In the genomic region with DNA sequence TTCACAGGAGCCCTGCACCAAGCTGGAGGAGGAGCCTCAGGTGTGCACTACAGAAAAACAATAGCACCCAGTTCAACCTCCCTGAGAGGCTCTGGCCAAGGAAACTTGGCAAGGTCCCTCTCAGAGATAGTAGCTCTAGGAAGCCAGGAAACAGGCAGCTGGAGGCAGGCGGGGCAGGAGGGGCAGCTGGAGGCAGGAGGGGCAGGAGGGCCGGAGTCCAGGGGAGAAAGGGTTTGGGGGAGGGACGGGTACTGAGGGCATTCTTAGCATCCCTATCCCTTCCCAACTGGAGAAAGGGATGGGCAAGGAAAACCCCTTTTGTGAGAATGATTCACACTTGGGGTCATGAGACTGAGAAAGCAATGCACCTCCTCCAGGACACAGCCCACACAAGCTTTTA, we compare ENCODE assay signal across 16 mouse cellular contexts. TPM values are rescaled to one million over a fixed set of nuclear protein-coding genes. Genes with fewer than 3 reads are reported as not detected.
DNase-seq lines count a peak whose midpoint lies in the region; ATAC-seq and TF ChIP-seq lines count a peak whose summit lies in the region.
"Had no signal": no experiment of that assay in that cellular context is flagged by ENCODE, and none has a peak within 500 bp of the region (broad histone marks: within the 10 kb centered on the region; RNA-seq: fewer than 3 reads in every experiment).

No protein-coding gene starts in this region.

- TF ChIP-seq POLR2A in liver, adult 2 months (IDR thresholded peaks at IDR 0.05; ENCODE audit: extremely low read depth, insufficient read depth, low read length) = no peak

- 12% methylated on average over 3 of the region's 3 CpGs for WGBS in liver, adult 2 months
- 31% methylated on average over 3 of the region's 3 CpGs for WGBS in liver, embryonic 12.5 days (ENCODE audit: insufficient replicate concordance)
- WGBS in intestine, embryonic 14.5 days = 6% methylated on average over 3 of the region's 3 CpGs

- no peaks in the 10 kb centered on the region for H3K27me3 ChIP-seq in liver, adult 2 months (ENCODE audit: control insufficient read depth, insufficient read depth, low read length)
- peaks cover 63% of the 10 kb centered on the region for H3K27me3 ChIP-seq in liver, embryonic 12.5 days (replicated peaks)
- no peaks in the 10 kb centered on the region for H3K27me3 ChIP-seq in intestine, embryonic 14.5 days (replicated peaks; ENCODE audit: control insufficient read depth, insufficient read depth, low read length)
- H3K27me3 ChIP-seq: forebrain, embryonic 15.5 days; hindbrain, embryonic 15.5 days had no signal

- H3K4me2 ChIP-seq in liver, embryonic 12.5 days = no peak overlapping the region
- H3K4me2 ChIP-seq in intestine, embryonic 14.5 days (ENCODE audit: low read length) = no peak overlapping the region; the same call in 1 of the 2 replicates
- H3K4me2 ChIP-seq: forebrain, embryonic 15.5 days; hindbrain, embryonic 15.5 days; lung, embryonic 14.5 days; midbrain, embryonic 12.5 days had no signal

- DNase-seq in liver, adult 2 months (ENCODE audit: extremely low read depth, low read depth, low spot score) = peak; percentile 62
- DNase-seq in 3T3-L1 (ENCODE audit: low read depth, low spot score) = peak; percentile 84
- no peak for DNase-seq in intestine, embryonic 14.5 days (ENCODE audit: low spot score)
- peak; percentile 41 for DNase-seq in lung, postnatal 36 days
- DNase-seq in adrenal gland, postnatal 36 days = no peak
- no peak for DNase-seq in gastrocnemius, postnatal 4 days (ENCODE audit: low spot score in 2 of 2)
- DNase-seq: cerebellum, postnatal 14 days; gastrocnemius, adult 2 months; lung, embryonic 14.5 days; right cerebral cortex, postnatal 14 days had no signal

- peaks cover 15% of the 10 kb centered on the region for H3K36me3 ChIP-seq in liver, adult 2 months (ENCODE audit: control insufficient read depth, insufficient read depth, low read length)
- H3K36me3 ChIP-seq in liver, embryonic 12.5 days = no peaks in the 10 kb centered on the region
- no peaks in the 10 kb centered on the region for H3K36me3 ChIP-seq in intestine, embryonic 14.5 days (ENCODE audit: control insufficient read depth, insufficient read depth, low read length)
- H3K36me3 ChIP-seq: forebrain, embryonic 15.5 days; midbrain, embryonic 12.5 days had no signal

- H3K4me3 ChIP-seq in liver, adult 2 months (ENCODE audit: insufficient read depth, low read depth, low read length) = no peak overlapping the region
- no peak overlapping the region for H3K4me3 ChIP-seq in liver, embryonic 12.5 days
- H3K4me3 ChIP-seq in intestine, embryonic 14.5 days (ENCODE audit: low read depth, low read length) = no peak overlapping the region
- H3K4me3 ChIP-seq: forebrain, embryonic 15.5 days; gastrocnemius, adult 2 months; hindbrain, embryonic 15.5 days; layer of hippocampus, adult 2 months; midbrain, embryonic 12.5 days had no signal

- H3K9me3 ChIP-seq in liver, embryonic 12.5 days (replicated peaks) = no peaks in the 10 kb centered on the region
- no peaks in the 10 kb centered on the region for H3K9me3 ChIP-seq in intestine, embryonic 14.5 days (ENCODE audit: control insufficient read depth, low read length)
- H3K9me3 ChIP-seq: forebrain, embryonic 15.5 days; hindbrain, embryonic 15.5 days; midbrain, embryonic 12.5 days had no signal

- no peak for TF ChIP-seq CTCF in liver, adult 2 months (IDR thresholded peaks at IDR 0.05; ENCODE audit: low read depth, low read length)

- peaks cover 20% of the 10 kb centered on the region for H3K4me1 ChIP-seq in liver, adult 2 months (ENCODE audit: control insufficient read depth, insufficient read depth, low read length)
- H3K4me1 ChIP-seq in liver, embryonic 12.5 days = peaks cover 8% of the 10 kb centered on the region
- H3K4me1 ChIP-seq in intestine, embryonic 14.5 days (replicated peaks; ENCODE audit: control insufficient read depth, insufficient read depth, low read length) = peaks cover 4% of the 10 kb centered on the region; the same call in 1 of the 2 replicates

- H3K9ac ChIP-seq in liver, adult 2 months (ENCODE audit: low read depth, low read length) = no peak overlapping the region
- H3K9ac ChIP-seq in liver, embryonic 12.5 days = no peak overlapping the region
- no peak overlapping the region for H3K9ac ChIP-seq in intestine, embryonic 14.5 days (ENCODE audit: low read length)
- H3K9ac ChIP-seq: forebrain, embryonic 15.5 days; hindbrain, embryonic 15.5 days; lung, embryonic 14.5 days; midbrain, embryonic 12.5 days had no signal

- ATAC-seq in liver, embryonic 12.5 days = no peak
- ATAC-seq in intestine, embryonic 14.5 days (replicated peaks; ENCODE audit: low FRiP score, low TSS enrichment, low read depth) = no peak
- ATAC-seq: forebrain, embryonic 15.5 days had no signal

- H3K27ac ChIP-seq in liver, adult 2 months (replicated peaks; ENCODE audit: insufficient read depth, low read depth, low read length) = no peak overlapping the region
- no peak overlapping the region for H3K27ac ChIP-seq in liver, embryonic 12.5 days
- H3K27ac ChIP-seq in intestine, embryonic 14.5 days (ENCODE audit: low read depth) = 0 out of 2 replicates have a peak overlapping the region, but pooled peaks have one; percentile 5
- H3K27ac ChIP-seq: forebrain, embryonic 15.5 days; gastrocnemius, adult 2 months; hindbrain, embryonic 15.5 days; layer of hippocampus, adult 2 months; midbrain, embryonic 12.5 days had no signal

- peaks cover 7% of the 10 kb centered on the region; the same call in 1 of the 2 replicates for H3K79me2 ChIP-seq in liver, adult 2 months (ENCODE audit: control insufficient read depth, insufficient read depth, low read length)

RNA-seq across cellular contexts. Expression of a gene that starts 4.9 kb away (rescaled TPM):
- total RNA-seq in liver, adult 2 months (2014; rRNA removed) = 7.6 and 9.2 TPM in 2 replicates
- 7.3 and 7.4 TPM in 2 replicates for polyA plus RNA-seq in liver, adult 2 months (2012; rRNA removed)
- 8.7 and 9.2 TPM in 2 replicates for polyA plus RNA-seq in liver, embryonic 12.5 days (2016; fragmentation: Nextera tagmentation; extraction: Ambion mirVana)
- polyA plus RNA-seq in intestine, embryonic 14.5 days (2014; fragmentation: Nextera tagmentation; extraction: Ambion mirVana) = 38.9 and 41.9 TPM in 2 replicates
- total RNA-seq in adrenal gland, postnatal 36 days (2021) = 1 to 10 TPM in 1 of 2 experiments, under 1 TPM in 1; 0.79 to 1.4 TPM
- total RNA-seq in gastrocnemius, postnatal 4 days (2021) = under 1 TPM; 0.61 to 0.88 TPM
- total RNA-seq: neutrophil, adult 5-6 weeks had no signal

RNA-seq across cellular contexts. Expression of a gene that starts 56.0 kb away (rescaled TPM):
- total RNA-seq in liver, adult 2 months (2014; rRNA removed) = 6.3 and 6.8 TPM in 2 replicates
- polyA plus RNA-seq in liver, adult 2 months (2012; rRNA removed) = 6.4 and 9.9 TPM in 2 replicates
- polyA plus RNA-seq in liver, embryonic 12.5 days (2016; fragmentation: Nextera tagmentation; extraction: Ambion mirVana) = 5.2 and 5.3 TPM in 2 replicates
- 19.6 and 19.9 TPM in 2 replicates for polyA plus RNA-seq in intestine, embryonic 14.5 days (2014; fragmentation: Nextera tagmentation; extraction: Ambion mirVana)
- 10 to 100 TPM; 28.1 to 32.8 TPM for total RNA-seq in adrenal gland, postnatal 36 days (2021)
- total RNA-seq in gastrocnemius, postnatal 4 days (2021) = 10 to 100 TPM; 38.4 to 39.2 TPM

Comparison
In these comparisons a context has a peak if more than half of its experiments do, and no peak if none do; other contexts are left out.
1. DNase-seq: peak in liver, adult 2 months (single experiment), 3T3-L1 (single experiment) and lung, postnatal 36 days (single experiment); none in intestine, embryonic 14.5 days (single experiment), adrenal gland, postnatal 36 days (0 of 2) and gastrocnemius, postnatal 4 days (0 of 2).